Mouse (Mus musculus): ENCODE measurements at regions not wholly inside any gene's neighbourhood (a gene's known extent, or its start where the extent isn't known, plus 50 kb on each side); places are given as distances from the start of the nearest gene placed in this dataset.
"Not testable (repeated sequence)": the region's sequence is repeated elsewhere in the genome, so short reads cannot be mapped to it uniquely, and the experiment has no call there.

- DNase-seq (ENCODE audit: low spot score in 2 of 2) = peak; percentile 91 to 93
These were observed 69.9 kb upstream of the Zfp825 start for GRCm38 (mm10) chr13:74563483-74564330.

- not testable (repeated sequence) for DNase-seq (ENCODE audit: low spot score in 2 of 2)
These were observed 70.5 kb upstream of the Zfp825 start for GRCm38 (mm10) chr13:74564331-74564727.

GRCm38 (mm10) chr13:74569967-74570366 lies 69.4 kb upstream of the Erap1 start:
- DNase-seq (ENCODE audit: low spot score in 2 of 2) = not testable (repeated sequence)
